Mouse (Mus musculus) telencephalon, adult 2 months (tissue): ENCODE data around the gene Tmem150a.

Experiments
- DNase-seq: peaks from one replicate; pipeline ENCODE4 v3.0.0-alpha.2; 2011; ENCODE audit warnings: low read depth, low spot score

Gene Tmem150a

DNA sequence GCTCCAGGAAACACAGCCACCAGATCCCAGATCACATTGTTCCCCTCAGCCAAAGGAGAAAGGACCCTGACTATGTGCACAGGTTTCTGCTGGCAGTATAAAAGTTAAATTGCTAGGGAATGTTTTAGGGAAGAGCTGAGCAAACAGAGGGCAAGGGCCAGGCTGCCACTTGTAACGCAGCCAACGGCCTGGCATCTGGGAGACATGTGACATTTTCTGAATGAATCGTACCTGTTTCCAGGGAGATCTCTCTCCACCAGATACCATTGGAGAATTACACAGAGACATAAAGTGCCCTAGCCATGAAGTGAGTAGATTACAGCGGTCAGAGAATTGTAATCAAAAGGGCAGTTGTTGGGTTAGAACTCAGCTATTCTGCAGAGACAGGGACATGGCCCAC, 17.9 kb downstream of the Tmem150a start:
- DNase-seq = no peak

DNA sequence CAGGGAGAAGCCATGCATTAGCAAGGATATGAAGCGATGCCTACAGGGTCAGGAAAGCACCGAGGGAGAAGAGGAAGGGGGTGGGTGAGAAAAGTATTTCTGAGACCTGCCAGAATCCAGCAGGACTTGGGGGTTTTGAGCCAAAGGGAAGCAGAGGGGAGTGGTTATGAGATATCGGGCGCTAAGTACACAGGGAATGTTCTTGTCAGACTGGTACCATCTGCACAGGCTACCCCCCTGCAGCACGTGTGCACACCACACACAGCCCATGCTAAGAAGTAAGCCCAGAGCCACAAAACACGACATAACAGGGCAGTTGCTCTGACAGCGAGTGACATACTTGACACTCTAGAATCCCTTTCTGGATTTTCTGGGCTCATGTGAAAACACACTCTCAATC, 19.0 kb downstream of the Tmem150a start:
- no peak for DNase-seq

DNA sequence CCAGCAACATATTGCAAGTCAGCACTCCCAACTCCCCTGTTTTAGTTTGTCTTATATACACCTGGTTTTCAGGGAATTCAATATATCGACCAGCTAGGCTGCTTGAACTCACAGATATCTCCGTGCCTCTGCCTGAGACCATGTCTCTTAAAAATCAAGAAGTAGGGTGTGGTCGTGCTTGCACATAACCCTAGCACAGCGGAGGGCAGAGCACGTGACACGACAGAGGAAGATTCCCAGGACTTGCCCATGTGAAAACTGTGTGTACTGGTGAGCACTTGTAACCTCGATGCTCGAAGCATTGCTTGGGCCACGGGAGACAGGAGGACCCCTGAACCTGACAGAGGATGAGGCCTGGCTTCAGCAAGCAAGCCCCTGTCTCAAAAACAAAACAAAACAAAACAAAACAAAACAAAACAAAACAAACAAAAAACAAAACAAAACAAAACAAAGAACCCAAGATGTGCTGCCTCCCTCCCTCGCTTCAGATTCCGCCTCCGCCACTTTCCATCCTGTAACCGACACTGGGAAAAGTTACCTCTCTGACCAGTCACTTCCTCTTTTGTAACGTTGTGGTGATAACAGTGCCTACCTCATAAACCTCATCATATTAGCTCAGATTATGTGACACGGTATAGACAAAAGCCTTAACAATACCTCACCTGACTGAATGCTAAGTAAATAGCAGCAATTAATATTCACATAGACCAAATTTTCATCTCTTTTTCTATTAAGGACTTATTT, 19.7 kb downstream of the Tmem150a start:
- no peak for DNase-seq

DNA sequence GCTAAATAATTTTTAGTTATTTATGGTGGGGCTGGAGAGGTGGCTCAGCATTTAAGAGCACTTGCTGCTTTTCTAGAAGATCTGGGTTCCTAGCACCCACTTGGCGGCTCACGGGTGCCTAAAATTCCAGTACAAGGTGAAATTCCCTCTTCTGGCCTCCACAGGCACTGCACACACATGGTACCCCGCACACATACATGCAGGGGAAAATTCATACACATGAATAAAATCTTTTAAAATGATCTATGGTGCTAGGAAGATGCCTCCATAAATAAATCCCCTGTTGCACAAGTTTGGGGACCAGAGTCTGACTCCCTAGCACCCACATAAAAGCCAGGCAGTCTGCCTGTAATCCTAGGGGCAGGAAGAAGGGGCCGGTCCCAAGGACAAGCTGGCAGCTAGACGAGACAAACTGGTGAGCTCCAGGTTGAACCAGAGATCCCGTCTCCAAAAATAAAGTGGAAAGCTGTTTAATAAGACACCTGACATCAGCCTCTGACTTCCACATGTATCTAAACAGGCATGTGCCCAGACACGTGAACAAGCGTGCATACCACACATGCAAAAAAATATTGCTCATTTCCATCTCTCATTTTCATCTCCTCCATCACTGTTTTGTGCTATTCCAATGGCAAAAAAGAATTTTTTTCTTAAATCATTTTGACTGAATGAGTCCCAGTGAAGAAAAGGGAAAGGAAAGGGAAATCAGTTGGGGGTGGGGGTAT, 23.4 kb downstream of the Tmem150a start:
- DNase-seq = no peak

DNA sequence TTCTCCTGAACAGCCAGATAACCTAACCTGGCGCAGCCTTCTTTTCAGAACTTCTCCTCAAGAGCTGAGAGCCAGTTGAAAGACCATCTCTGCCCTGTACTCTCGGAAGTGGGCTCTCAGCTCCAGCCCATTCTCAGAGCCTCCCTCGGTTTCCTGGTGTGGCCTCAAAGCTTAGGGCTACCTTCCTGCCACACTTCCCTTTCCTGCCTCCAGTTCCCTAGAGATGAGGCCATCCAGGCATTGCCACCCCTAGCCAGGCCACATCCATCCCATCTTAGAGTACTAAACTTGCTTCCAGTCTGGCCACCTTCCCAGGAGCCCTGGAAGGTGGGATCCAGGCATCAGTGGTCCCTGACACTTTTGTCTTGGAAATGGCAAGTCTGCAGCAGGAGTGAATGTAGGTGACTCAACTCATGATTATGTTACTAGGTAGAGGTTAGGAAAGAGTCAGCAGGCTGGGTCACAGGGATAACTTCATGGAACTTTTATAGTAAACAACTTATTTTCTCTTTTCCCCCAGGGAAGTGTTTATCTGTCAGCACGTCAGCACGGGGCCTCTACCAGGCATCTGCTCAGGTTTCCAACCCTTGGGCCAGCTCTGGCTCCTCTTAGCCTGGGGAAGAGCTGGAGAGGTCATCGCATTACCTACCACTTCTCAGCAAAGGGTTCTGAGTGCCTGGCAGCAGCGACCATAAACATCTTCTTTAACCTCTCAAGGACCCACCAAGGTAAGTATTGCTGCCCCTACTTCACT, 24.3 kb downstream of the Tmem150a start:
- DNase-seq = no peak

DNA sequence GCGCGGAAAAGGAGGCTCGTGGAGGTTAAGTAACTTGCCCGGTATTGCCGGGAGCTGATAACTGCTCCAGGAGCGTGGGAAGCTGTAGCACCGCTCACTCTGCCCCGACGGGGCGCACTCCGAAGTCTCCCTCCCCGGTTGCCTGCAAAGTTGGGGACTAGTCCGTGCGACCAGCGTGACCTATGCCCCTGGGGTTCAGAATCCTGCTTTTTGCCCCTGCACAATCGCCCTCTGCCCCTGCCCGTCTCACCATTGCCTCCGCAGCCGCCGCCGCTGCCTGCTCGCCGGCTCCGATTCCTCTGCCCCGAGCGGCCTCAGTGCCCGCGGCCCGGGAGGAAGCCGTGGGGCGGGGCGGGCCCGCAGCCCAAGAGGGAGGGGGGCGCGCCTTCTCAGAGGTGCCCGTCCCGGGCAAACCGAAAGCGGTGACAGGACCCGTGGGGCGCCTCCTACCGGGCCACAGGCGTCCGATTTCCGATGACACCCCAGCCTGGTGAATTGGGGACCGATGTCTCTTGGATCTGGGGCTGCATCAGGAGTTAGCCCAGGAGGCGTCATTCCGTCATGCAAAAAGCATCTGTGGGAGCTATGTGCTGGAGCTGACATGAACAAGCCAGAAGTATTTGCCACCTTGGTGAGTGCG, 25.0 kb downstream of the Tmem150a start, which contains the start of gene Vamp5:
Vamp5 (minus strand) TSS at position 338 of the 640 bp plus-strand sequence.
- DNase-seq = no peak

DNA sequence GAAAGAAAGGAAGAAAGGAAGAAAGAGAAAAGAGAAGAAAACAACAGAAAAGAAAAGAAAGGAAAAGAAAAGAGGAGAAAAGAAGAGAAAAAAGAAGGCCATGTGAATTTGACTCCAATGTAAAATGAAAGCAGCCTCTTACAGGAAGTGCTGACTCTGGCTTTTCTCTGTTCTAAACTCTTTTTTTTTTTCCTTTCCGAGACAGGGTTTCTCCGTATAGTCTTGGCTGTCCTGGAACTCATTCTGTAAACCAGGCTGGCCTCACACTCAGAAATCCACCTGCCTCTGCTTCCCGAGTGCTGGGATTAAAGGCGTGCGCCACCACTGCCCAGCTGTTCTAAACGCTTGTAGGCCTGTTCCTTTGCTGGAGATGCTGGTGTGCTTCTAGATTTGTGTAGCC, 27.2 kb downstream of the Tmem150a start:
- DNase-seq = no peak

DNA sequence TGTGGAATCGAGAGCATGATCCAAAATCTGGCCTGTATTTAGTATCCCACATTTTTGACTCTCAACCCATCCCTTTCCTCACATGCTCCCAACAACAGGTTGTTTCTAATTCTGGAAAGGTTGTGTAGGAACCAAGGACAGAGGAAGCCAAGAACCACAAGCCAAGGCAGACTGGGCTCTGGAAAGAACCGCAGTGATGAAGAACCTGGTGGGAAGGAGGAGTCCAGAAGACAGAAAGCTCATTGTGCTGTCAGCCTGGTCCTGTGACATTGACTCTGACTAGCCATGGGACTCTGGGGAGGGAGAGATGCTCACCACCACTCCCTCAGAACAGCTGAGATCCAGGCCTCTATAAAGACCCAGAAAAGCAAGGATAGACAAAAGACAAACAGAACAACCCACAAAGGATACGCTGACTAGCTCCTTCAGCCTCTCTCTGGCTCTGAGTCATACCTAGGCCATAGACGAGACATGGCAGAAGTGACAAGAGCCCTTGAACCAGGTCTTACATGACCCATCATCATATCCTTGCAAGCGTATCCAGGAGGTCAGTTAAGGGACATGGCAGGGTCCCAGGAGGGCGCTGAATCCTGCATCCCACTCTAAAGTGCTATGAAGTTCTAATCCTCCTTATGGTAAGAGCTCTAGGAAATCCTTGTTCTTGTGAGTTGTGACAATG, 28.0 kb downstream of the Tmem150a start:
- DNase-seq = no peak

DNA sequence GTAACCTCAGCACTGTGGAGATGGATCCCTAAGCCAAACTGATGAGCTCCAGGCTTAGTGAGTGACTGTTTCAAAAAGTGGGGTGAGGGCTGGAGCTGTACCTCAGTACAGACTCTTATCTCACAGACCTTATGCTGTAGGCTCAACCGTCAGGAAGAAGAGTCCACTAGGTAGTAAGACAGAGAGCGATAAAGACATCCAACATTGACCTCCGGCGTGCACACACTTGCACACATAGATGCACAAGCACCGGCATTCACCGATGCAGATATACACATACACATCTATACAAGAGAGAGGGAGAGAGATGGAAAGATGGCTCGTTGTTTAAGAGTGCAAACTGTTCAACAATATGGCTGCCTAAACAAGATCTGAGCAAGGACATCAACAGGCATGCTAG, 28.7 kb downstream of the Tmem150a start:
- DNase-seq = no peak

DNA sequence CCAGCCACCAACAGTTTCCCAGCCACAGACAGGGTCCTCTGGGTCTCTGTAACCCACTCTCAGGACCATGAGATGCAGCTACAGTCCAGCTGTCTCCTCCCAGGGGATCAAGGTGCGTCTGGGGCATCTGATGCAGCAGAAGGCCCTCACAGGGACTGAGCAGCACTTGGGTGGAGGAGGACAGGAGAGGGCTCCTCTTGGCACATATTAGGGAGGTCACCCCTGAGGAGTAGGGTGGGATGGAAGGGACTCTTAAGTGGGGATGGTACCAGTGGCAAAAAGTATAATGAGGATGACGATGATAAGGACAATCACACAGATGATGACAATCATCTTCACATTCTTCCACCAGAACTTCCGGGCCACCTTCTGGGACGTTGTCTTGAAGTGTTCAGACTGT, 30.0 kb downstream of the Tmem150a start:
- no peak for DNase-seq

DNA sequence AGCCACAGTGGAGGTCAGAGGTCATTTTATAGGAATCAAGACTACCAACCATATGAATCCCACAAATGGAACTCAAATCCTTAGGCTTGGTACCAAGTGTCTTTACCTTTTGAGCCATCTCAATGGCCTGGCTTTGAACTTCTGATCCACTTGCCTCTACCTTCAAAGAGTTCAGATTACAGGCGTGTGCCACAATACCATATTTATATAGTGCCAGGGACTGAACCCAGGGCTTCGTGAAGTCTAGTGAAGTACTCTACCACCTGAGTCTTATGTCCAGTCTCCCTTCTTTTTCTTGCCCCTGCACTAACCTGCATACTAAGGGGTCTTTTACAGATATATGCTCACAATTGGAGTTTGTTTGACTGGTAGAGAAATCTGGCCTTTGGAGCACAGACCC, 31.3 kb downstream of the Tmem150a start:
- DNase-seq = no peak

DNA sequence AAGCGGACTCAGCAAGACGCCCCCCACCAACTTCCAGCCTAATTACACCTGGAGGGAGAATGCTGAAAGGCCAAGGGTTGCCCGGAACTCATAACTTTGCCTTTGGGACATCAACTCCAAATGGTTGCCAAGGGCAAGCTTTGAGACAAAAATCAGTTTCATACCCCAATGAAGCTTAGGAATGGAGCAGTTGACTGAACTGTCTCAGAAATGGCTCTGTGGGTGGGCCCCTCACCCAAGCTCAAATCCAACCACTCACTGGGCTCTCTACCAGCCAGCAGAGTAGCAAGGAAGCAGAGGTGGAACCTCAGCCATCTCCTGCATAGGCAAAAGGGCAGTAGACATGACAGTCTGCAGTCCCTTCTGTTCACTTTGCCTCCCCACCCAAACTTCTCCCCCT, 32.6 kb downstream of the Tmem150a start:
- no peak for DNase-seq

DNA sequence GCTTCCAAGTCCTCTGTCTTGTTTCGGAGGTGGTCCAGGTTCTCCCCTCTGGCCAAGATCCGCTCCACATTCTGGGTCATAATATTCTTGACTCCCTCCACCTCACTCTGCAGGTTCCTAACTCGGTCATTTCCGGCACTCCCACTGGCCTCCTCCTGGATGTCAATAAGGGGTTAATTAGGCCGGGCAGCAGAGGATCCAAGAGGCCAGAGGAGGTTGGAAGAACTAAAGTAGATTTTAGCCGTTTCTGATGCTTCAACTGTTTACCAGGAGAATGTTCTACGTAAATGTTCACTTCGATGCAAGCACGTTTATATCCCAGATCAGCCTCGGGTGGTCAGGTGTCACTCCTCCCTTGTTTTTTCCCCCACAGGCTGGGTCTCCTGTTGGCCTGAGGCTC, 33.0 kb downstream of the Tmem150a start:
- no peak for DNase-seq

DNA sequence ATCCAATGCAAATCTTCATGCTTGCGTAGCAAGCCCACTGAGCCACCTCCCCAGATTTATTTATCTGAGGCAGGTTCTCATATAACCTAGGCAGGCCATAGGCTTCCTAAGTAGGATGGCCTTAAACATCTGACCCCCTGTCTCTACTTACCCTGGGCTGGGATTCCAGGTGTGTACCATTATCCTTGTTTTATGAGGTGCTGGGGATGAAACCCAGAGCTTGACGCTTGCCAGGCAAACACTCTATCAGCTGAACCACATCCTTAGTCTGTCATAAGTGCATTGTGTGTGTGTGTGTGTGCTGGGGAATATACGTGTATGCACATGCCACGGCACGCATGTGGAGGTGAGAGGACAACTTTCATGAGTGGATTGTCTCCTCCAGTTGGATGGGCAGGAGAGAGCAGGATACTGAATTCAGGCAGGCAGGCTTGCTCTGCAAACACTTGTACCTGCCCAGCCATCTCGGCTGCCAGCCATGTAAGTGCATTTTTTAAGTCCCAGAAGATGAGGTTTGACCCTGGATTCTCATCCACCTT, 33.6 kb downstream of the Tmem150a start:
- no peak for DNase-seq

DNA sequence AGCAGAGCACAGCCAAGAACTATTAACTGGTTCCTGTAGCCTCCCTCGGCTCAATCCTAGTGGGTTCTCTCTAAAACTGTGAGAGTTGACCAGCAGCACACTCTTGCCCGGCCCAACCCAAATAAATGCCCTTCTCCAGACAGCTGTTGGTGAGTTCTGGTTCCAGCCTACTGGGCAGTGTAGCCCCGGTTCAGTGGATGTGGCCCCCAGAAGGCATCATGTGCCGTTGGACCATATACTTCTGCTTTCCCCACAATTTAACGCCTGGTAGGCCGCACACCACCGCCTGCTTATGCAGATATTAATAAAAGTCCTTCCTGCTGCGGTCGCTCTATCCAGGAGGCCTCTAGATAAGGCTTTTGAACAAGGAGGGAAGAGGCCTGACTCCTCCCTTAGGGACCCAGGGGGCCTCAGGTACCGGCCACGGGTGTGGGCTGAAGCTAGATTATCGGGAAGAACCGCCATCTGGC, 34.3 kb downstream of the Tmem150a start:
- DNase-seq = no peak

DNA sequence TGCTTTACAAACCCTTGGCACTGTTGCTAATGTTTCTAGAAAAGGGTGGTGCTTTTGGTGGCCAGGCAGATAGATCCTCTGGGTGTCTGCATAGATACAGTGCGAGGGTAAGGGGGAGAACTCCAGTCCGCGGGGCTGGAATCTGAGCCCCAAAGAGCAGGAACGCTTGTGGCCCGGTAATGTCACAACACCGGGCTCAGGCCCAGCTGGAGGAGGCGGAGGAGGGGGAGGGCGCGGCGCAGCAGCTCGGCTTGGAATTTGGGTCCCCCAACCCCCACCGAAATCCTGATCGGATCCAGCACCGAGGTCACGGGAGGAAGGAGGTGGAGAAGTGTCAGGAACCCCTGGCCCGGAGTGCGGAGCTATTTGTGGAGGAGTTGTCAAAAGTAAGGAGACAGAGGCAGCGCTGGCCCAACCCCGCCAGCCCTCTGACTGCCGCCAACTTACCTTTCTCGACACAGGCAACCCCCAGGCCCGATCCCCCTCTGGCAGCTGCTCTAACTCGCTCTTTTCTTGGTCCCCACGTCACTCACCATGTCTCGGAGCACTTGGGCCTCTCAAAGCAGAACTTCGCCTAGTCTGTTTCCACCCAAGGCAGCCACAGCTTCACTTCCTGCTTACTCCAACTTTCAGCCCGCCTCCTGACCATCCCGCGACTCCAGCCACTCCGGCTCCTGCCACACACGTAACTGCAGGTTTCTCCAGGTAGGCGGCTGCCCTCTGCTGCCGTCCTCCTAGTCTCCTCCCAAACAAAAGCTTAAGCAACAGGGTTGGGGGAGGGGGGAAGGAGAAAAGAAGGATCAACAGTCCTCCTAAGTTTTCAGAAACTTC, 34.9 kb downstream of the Tmem150a start, which contains the start of gene Vamp8:
Vamp8 (minus strand) TSS at position 763 of the 831 bp plus-strand sequence.
- no peak for DNase-seq

DNA sequence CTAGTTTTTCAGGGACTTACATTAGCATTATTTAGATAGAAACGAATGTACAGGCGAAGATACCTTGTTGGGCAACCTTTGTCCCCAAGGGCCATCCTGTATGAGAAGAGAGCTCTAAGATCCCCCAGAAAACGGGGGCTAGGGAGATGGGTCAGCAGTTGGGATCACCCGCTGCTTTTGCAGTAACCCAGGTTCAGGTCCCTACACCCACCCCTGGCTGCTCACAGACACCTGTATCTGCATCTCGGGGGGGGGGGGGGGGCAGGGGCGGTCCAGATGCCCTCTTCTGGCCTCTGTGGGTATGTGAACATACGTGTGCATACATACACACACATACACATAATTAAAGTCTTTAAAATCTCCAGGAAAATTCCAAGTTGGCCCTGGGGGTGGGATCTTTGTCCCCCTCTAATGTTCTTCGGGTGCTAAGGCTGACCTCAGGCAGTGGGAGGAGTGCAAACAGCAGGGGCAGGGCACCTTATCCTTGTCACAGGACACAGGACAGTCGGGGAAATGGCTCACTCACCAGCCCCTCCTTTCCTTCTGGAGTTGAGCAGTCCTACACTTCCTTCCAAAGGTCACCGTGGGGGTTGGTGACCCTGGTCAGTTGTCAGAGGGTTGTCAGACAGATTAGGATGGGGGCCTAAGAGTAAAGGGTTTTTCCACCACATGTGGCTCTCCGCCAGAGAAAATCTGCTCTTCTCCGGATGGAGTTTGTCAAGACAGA, 35.7 kb downstream of the Tmem150a start:
- DNase-seq = no peak

DNA sequence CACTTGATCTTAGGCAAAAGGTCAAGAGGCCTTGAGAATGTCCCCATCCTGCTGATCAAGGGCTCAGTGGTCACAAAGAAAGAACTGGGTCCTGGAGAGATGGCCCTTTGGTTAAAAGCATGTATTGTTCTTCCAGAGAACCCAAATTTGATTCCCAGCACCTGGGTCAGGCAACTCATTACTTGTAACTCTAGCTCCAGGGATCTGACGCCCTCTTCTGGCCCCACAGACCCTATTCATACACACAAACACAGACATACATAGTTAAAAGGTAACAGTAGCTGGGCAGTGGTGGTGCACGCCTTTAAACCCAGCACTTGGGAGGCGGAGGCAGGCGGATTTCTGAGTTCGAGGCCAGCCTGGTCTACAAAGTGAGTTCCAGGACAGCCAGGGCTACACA, 37.1 kb downstream of the Tmem150a start:
- DNase-seq = no peak

DNA sequence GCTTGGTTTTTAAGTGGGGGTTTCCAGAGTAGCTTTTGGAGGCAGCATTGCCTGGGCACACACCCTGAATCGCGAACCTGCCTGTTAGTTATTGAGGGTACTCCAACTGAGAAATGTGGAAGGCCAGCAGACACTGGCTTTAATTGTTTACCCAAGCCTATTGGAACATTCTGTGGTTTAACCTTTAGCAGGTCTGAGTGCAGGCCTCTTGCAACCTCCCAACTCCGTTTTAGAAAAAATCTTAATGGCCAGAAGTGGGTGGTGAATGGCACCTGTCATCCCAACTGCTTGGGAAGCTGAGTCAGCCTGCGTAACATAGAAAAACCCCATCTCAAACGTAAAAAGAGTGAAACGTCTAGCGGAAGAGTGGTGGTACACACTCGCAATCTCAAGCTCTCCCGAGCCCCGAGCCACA, 41.6 kb downstream of the Tmem150a start:
- no peak for DNase-seq
